Mouse (Mus musculus) embryonic facial prominence, embryonic 15.5 days (tissue): Measurements from ENCODE around the gene Sult3a1. TPM values are rescaled to one million over a fixed set of nuclear protein-coding genes. Genes with fewer than 3 reads are reported as not detected.

Experiments
- ATAC-seq: fragments of 200-750 bp; cut with Nextera tagmentation; 2 replicates; pipeline ENCODE4 v1.8.0; 2017; ENCODE audit warnings: low read depth, moderate TSS enrichment; ENCODE audit not compliant: insufficient number of reproducible peaks, low FRiP score, low TSS enrichment
- H3K27ac ChIP-seq: fragments of 300-500 bp; sonication (generic); replicated peaks from 2 replicates; pipeline ENCODE4 v1.5.1; 2015; ENCODE audit warnings: mild to moderate bottlenecking, inconsistent platforms
- H3K27me3 ChIP-seq: fragments of 300-500 bp; sonication (generic); 2 replicates; pipeline ENCODE4 v1.6.1; 2015; ENCODE audit warnings: inconsistent platforms
- H3K36me3 ChIP-seq: fragments of 300-500 bp; sonication (generic); 2 replicates; pipeline ENCODE4 v1.6.1; 2015; ENCODE audit warnings: mild to moderate bottlenecking, inconsistent platforms
- H3K4me1 ChIP-seq: fragments of 300-500 bp; sonication (generic); 2 replicates; pipeline ENCODE4 v1.6.1; 2015; ENCODE audit warnings: inconsistent platforms
- H3K4me2 ChIP-seq: fragments of 300-500 bp; sonication (generic); replicated peaks from 2 replicates; pipeline ENCODE4 v1.6.1; 2015; ENCODE audit warnings: mild to moderate bottlenecking, inconsistent platforms
- H3K4me3 ChIP-seq: fragments of 300-500 bp; sonication (generic); replicated peaks from 2 replicates; pipeline ENCODE4 v1.5.1; 2015; ENCODE audit warnings: mild to moderate bottlenecking, inconsistent platforms
- H3K9ac ChIP-seq: fragments of 300-500 bp; sonication (generic); 2 replicates; pipeline ENCODE4 v1.6.1; 2015; ENCODE audit warnings: inconsistent platforms
- H3K9me3 ChIP-seq: fragments of 300-500 bp; sonication (generic); replicated peaks from 2 replicates; pipeline ENCODE4 v1.6.1; 2016; ENCODE audit warnings: inconsistent platforms
- whole genome bisulfite sequencing: fragments of 180-500 bp; shearing (Covaris S2); methylation state at CpG from one replicate; pipeline ENCODE4 v1.1.7; 2015; 5-methylcytosine and 5-hydroxymethylcytosine counted together
- polyA plus RNA-seq: library from polyadenylated mRNA; unstranded; fragments of >200 nt; fragmentation: Nextera tagmentation; extraction: Ambion mirVana; gene quantifications from 2 replicates; pipeline ENCODE4 v1.2.1, GENCODE M21; 2015

Gene Sult3a1
- polyA plus RNA-seq, 1 experiment from 2014 or later = not detected

DNA sequence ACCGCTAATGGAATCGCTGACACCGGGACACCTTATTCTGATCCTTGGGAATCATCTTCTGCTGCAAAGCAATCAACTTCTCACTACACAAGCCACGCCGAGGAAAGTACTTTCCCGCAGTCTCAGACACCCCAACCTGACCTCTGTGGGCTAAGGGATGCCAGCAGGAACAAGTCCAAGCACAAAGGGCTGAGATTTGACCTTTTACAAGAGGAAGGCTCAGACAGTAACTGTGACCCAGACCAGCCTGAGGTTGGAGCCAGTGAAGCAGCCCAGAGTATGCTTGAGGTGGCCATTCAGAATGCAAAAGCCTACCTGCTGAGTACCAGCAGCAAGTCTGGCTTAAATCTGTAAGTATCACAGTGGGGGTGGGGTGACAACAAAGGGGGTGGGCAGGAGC, 48.0 kb downstream of the Sult3a1 start:
- peak overlapping the region; percentile 72 for H3K4me2 ChIP-seq
- WGBS = 3% methylated on average over 6 of the region's 6 CpGs
- H3K36me3 ChIP-seq = no peaks in the 10 kb centered on the region
- peak overlapping the region; percentile 48 for H3K4me3 ChIP-seq
- no peak for ATAC-seq
- H3K27ac ChIP-seq = no peak overlapping the region
- no peaks in the 10 kb centered on the region for H3K4me1 ChIP-seq
- no peak overlapping the region for H3K9ac ChIP-seq
- no peaks in the 10 kb centered on the region for H3K9me3 ChIP-seq
- no peaks in the 10 kb centered on the region for H3K27me3 ChIP-seq

Other genes with a start within 250 kb of the Sult3a1 start
- 0.07 TPM in 1 of 2 replicates, not detected in the other for gene Clvs2, start 233.0 kb upstream of the Sult3a1 start, polyA plus RNA-seq
- not detected in 2 replicates for gene Sult3a2, start 71.0 kb upstream of the Sult3a1 start, polyA plus RNA-seq
- 1.6 and 3.3 TPM in 2 replicates for gene Rsph4a, start 47.4 kb downstream of the Sult3a1 start, polyA plus RNA-seq
- gene Zup1, start 93.5 kb downstream of the Sult3a1 start, polyA plus RNA-seq = 20.9 and 22.9 TPM in 2 replicates
- gene Rwdd1, start 161.9 kb downstream of the Sult3a1 start, polyA plus RNA-seq = 111 and 113 TPM in 2 replicates
- not detected in 2 replicates for gene Trappc3l, start 179.9 kb downstream of the Sult3a1 start, polyA plus RNA-seq
- gene Calhm4, start 186.6 kb downstream of the Sult3a1 start, polyA plus RNA-seq = 0.43 and 0.98 TPM in 2 replicates
- gene Calhm5, start 238.8 kb downstream of the Sult3a1 start, polyA plus RNA-seq = 1.7 and 1.9 TPM in 2 replicates